Mouse (Mus musculus) heart, adult 2 months (tissue): ENCODE data around the gene Cog3. TPM values are rescaled to one million over a fixed set of nuclear protein-coding genes. Genes with fewer than 3 reads are reported as not detected.
A peak's percentile ranks its signal among the peaks of the same experiment; 100 is the strongest.

Source experiments
- DNase-seq, 2 experiments: peaks; one replicate each; pipeline ENCODE4 v3.0.0; 2021
- H3K27ac ChIP-seq: fragments of 200-600 bp; 2 replicates; pipeline ENCODE4 v1.8.1; 2022
- H3K27me3 ChIP-seq: fragments of 200-500 bp; 2 replicates; pipeline ENCODE4 v1.6.1; 2012; ENCODE audit warnings: mild to moderate bottlenecking, low read length, inconsistent platforms, mixed read lengths; ENCODE audit not compliant: control insufficient read depth, insufficient read depth
- H3K36me3 ChIP-seq: fragments of 200-500 bp; 2 replicates; pipeline ENCODE4 v1.6.1; 2012; ENCODE audit warnings: low read length, inconsistent platforms; ENCODE audit not compliant: control insufficient read depth, insufficient read depth
- H3K4me1 ChIP-seq: fragments of 200-500 bp; 2 replicates; pipeline ENCODE4 v1.6.1; 2011; ENCODE audit warnings: low read length; ENCODE audit not compliant: control insufficient read depth, insufficient read depth
- H3K4me3 ChIP-seq: fragments of 200-600 bp; 2 replicates; pipeline ENCODE4 v1.8.1; 2022
- H3K79me2 ChIP-seq: fragments of 200-500 bp; replicated peaks from 2 replicates; pipeline ENCODE4 v1.6.1; 2012; ENCODE audit warnings: mild to moderate bottlenecking, inconsistent platforms, low read length, moderate library complexity, mixed read lengths; ENCODE audit not compliant: control insufficient read depth, insufficient read depth
- H3K9ac ChIP-seq: fragments of 200-500 bp; 2 replicates; pipeline ENCODE4 v1.6.1; 2012; ENCODE audit warnings: low read depth, mild to moderate bottlenecking, control low read depth, inconsistent platforms, low read length, mixed read lengths
- CTCF ChIP-seq: fragments of 200-600 bp; IDR thresholded peaks from 2 replicates; pipeline ENCODE4 v1.8.1; 2022; ENCODE audit warnings: antibody characterized with exemption, mild to moderate bottlenecking, moderate library complexity
- EP300 ChIP-seq: fragments of 200-500 bp; IDR thresholded peaks from 2 replicates; pipeline ENCODE4 v1.6.1; 2011; ENCODE audit warnings: low read depth, low read length, control low read depth; ENCODE audit not compliant: insufficient read depth
- POLR2A ChIP-seq: fragments of 200-500 bp; IDR thresholded peaks from 2 replicates; pipeline ENCODE4 v1.6.1; 2011; ENCODE audit warnings: mild to moderate bottlenecking, low read depth, low read length, control low read depth; ENCODE audit not compliant: insufficient read depth
- WGBS: fragments of 180-500 bp; shearing (Covaris S2); methylation state at CpG from one replicate; pipeline ENCODE4 v1.1.7; 2018; 5-methylcytosine and 5-hydroxymethylcytosine counted together
- intact Hi-C: fragments of 180-260 bp; cut with DNase I; formaldehyde crosslinking; loops from one replicate; pipeline ENCODE4 v1.15.1; 2025
- long read RNA-seq: library from polyadenylated mRNA; stranded (forward); transcript quantifications from one replicate; pipeline ENCODE4 v2.0.0, GENCODE M21; 2021
- polyA plus RNA-seq: library from polyadenylated mRNA; depleted of rRNA; stranded (reverse); fragments of >200 nt; gene quantifications from 2 replicates; pipeline ENCODE4 v1.2.3, GENCODE M21; 2012; rRNA removed
- total RNA-seq, 2 experiments: library from RNA; stranded (reverse); gene quantifications; 2 replicates each; pipeline ENCODE4 v1.2.3; 2021

Cog3 gene
- total RNA-seq (10 to 100 TPM; 13.1 to 14.0 TPM), polyA plus RNA-seq (6.0 and 11.7 TPM in 2 replicates)
- long read RNA-seq, full-length matches to known transcripts = 17 of 25 reads
- long read RNA-seq, partial matches to known transcripts = 3 of 25 reads
- long read RNA-seq, other reads (novel, unspliced or antisense) = 5 of 25 reads

DNA sequence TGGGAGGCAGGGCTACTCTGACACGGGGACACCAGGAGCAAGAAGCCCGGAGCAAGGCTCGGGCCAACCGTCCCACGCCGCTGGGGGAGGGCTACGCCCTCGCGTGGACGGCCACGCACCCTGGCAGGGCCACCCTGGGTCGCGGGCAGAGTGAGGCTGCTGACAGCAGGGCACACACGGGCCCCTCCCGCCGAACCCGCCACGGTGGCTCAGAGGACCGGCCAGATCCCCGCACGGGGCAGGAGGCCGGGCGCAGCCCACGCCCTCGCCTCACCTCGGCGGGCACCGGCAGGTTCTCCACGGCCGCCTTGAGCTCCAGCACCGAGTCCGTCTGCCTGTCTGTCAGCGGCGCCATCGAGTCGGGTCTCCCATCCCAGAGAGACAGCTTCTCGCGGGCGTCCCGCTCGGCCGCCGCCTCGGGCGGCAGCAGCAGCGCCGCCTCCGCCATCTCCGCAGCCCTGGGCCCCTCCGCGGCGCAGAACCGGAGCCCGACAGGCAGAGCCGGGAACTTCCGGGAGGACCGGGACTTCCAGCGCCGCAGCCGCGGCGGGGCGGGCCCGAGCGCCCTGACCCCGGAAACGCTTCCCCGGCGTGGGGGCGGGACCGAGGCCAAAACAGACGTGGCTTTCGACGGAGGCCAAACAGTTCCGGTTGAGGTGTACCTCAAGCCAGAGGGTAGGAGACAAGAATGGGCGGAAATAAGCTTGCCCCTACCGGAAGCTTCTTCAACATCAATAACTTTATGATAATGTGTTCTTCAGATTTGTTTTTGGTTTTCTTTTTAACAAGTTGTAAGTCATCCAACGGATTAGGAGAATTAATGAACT lies at the start of gene Cog3:
TSS of gene Cog3 (minus strand) at position 527 of the 827 bp plus-strand sequence.
- H3K36me3 ChIP-seq = peaks cover 3% of the 10 kb centered on the region
- H3K27ac ChIP-seq = peak within 1 kb of the TSS; percentile 93
- 0 out of 2 replicates have a peak, but pooled peaks cover 9% of the 10 kb centered on the region for H3K79me2 ChIP-seq
- H3K4me1 ChIP-seq = peaks cover 12% of the 10 kb centered on the region
- H3K9ac ChIP-seq = peak within 1 kb of the TSS; percentile 97
- under 1% methylated on average over 77 of the region's 78 CpGs for WGBS
- peak within 1 kb of the TSS; percentile 93 for H3K4me3 ChIP-seq
- intact Hi-C loops = loop anchor here (2.0 kb wide), 1 partner anchor 33 kb away; the partner anchor contains the start of gene Slc25a30
- peak; percentile 32; the same call in 1 of the 2 replicates for TF ChIP-seq CTCF
- peak; percentile 51; the same call in 1 of the 2 replicates for TF ChIP-seq POLR2A
- peak; percentile 81; the same call in 1 of the 2 replicates for TF ChIP-seq EP300
- DNase-seq = peak; percentile 98 to 99
- no peaks in the 10 kb centered on the region for H3K27me3 ChIP-seq

DNA sequence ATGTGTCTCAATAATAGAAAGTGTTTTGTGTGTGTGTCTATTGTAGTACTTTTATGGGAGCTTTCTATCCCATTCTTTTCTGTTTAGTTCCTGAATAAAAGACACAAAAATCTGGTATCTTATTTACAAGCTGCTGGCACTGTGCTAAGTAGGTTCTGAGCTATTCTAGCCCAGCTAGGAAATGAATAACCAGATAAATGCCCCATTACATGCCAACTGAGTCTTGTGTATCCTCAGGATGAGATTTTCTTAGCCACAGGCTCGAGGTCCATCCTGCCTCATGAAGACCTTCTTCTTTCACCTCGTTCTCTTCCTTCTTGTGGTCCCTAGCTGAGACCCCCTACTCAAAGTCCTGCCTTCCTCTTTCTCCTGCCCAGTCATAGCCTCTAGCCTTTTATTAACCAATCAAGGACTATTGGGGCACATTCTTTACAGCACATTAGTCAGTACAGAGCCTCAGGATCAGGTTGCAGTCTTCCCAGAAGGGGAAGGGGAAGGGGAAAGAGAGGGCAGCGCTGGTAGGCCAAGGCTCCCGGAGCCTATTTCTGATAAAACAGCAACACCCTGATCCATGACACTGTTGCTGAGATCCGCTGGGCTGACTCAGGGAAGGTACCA lies 43.6 kb upstream of the Cog3 start:
- Histone ChIP-seq H3K36me3 (no peaks in the 10 kb centered on the region), H3K9ac (no peak overlapping the region), H3K4me1 (no peaks in the 10 kb centered on the region), H3K27me3 (no peaks in the 10 kb centered on the region), H3K79me2 (no peaks in the 10 kb centered on the region), H3K27ac (no peak overlapping the region), H3K4me3 (no peak overlapping the region)
- no peak for DNase-seq
- intact Hi-C loops = no loop called here
- TF ChIP-seq CTCF (no peak), EP300 (no peak), POLR2A (no peak)
- 57% methylated on average over 5 of the region's 5 CpGs for WGBS

DNA sequence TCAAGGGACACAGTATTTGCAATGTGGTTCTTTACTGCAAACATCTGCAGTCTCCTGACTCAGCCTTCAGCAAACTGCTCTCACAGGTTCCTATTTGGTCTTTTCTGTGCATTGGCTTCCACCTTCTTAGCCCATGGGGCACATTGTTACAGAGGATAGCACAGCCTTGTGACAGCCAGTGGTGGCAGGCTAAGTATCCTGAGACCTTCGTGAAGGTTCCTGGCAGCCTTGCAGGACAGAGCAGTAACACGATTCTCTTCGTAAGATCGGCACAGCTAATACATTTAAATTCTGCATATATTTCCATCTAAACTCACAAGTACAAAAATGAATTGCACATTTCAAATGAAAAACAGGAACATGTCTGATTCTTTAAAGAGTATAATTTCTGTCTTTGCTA lies 41.6 kb upstream of the Cog3 start:
- no peak overlapping the region for H3K9ac ChIP-seq
- 85% methylated on average over 4 of the region's 4 CpGs for WGBS

DNA sequence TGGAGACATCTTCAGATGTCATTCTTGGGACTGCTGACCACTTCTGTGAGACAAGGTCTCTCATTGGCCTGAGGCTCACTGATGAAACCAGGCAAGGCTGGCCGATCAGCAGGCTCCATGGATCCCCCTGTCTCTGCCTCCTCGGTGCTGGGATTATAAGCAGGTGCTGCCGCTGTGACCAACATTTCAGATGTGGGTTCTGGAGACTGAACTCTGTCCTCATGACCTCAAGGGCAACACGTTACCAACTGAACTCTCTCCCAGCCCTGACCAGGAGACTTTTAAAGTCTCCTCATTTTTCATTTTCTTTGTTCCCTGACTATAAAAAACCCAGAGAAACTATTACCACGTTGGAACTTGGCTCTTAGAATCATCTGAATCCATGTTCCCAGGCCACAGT lies 40.4 kb upstream of the Cog3 start:
- Histone ChIP-seq H3K79me2 (no peaks in the 10 kb centered on the region), H3K27ac (no peak overlapping the region), H3K27me3 (no peaks in the 10 kb centered on the region), H3K9ac (no peak overlapping the region), H3K4me3 (no peak overlapping the region), H3K36me3 (no peaks in the 10 kb centered on the region), H3K4me1 (peaks cover 1% of the 10 kb centered on the region)
- intact Hi-C loops = no loop called here
- WGBS = 83% methylated on average over 5 of the region's 5 CpGs
- DNase-seq = no peak
- TF ChIP-seq CTCF (no peak), POLR2A (no peak), EP300 (no peak)

More for the DNA sequence above, 41.6 kb upstream of the Cog3 start:
- H3K27me3 ChIP-seq = no peaks in the 10 kb centered on the region
- no peak for TF ChIP-seq POLR2A
- no peak for TF ChIP-seq EP300
- no peak for TF ChIP-seq CTCF
- no peaks in the 10 kb centered on the region for H3K79me2 ChIP-seq
- H3K4me3 ChIP-seq = no peak overlapping the region
- H3K4me1 ChIP-seq = peaks cover 1% of the 10 kb centered on the region
- intact Hi-C loops = no loop called here
- no peak for DNase-seq
- H3K36me3 ChIP-seq = no peaks in the 10 kb centered on the region
- H3K27ac ChIP-seq = no peak overlapping the region

DNA sequence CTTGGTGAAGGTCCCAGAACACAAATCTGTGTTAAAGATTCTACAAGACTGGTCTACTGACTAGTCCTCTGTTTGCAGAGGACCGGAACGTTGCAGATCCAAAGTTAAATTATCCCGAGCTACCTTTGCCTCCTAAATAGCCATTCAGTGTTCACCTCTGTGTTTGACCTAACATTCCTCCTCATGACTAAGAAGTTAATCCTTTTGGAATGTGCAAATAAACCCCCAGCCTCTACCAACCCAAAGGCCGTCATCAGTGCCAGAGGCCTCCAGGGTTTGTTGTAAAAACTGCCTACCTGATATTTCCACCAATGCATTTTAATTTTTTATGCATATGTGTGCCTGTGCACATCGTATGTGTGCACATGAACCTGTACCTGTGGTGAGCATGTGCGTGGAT lies 40.0 kb upstream of the Cog3 start:
- intact Hi-C loops = no loop called here
- no peak for DNase-seq
- WGBS = 91% methylated on average over 6 of the region's 6 CpGs
- no peaks in the 10 kb centered on the region for H3K79me2 ChIP-seq
- no peak overlapping the region for H3K27ac ChIP-seq
- no peaks in the 10 kb centered on the region for H3K27me3 ChIP-seq
- no peak for TF ChIP-seq EP300
- TF ChIP-seq POLR2A = no peak
- TF ChIP-seq CTCF = no peak
- H3K9ac ChIP-seq = no peak overlapping the region
- peaks cover 1% of the 10 kb centered on the region for H3K4me1 ChIP-seq
- no peaks in the 10 kb centered on the region for H3K36me3 ChIP-seq
- H3K4me3 ChIP-seq = no peak overlapping the region

DNA sequence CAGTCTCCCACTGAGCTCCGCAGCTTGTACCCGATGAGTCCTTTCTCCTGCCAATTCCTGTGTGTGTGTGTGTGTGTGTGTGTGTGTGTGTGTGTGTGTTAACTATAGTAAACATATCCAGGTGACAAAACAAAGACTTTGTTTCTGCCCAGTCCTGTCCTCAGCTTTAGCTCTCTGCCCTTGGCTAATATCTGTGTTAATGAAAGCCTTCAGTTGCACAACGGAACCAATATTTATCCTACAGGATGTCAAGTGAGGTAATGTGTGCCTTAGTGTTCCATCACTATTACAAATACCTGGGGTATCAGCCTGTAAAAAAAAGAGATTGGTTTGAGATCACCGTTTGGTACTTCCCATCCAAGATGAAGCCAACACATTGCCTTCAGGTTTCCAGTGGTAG lies 38.8 kb upstream of the Cog3 start:
- intact Hi-C loops = no loop called here
- Histone ChIP-seq H3K4me1 (peaks cover 1% of the 10 kb centered on the region), H3K4me3 (no peak overlapping the region), H3K27ac (no peak overlapping the region), H3K9ac (no peak overlapping the region), H3K27me3 (no peaks in the 10 kb centered on the region), H3K79me2 (no peaks in the 10 kb centered on the region), H3K36me3 (no peaks in the 10 kb centered on the region)
- 89% methylated on average over 4 of the region's 4 CpGs for WGBS
- TF ChIP-seq POLR2A (no peak), EP300 (no peak), CTCF (no peak)
- no peak for DNase-seq
